Comparison of ENCODE assay signal across 11 mouse cellular contexts in genomic region chr16:19087914-19088313, GRCm38 (mm10).
A peak's percentile ranks its signal among the peaks of the same experiment; 100 is the strongest.
DNase-seq lines count a peak whose midpoint lies in the region; ATAC-seq and TF ChIP-seq lines count a peak whose summit lies in the region.
"Had no signal": no experiment of that assay in that cellular context is flagged by ENCODE, and none has a peak within 500 bp of the region (broad histone marks: within the 10 kb centered on the region; RNA-seq: fewer than 3 reads in every experiment).

No protein-coding gene starts in this region.

- no peak overlapping the region for H3K9ac ChIP-seq in embryonic facial prominence, embryonic 11.5 days (replicated peaks; ENCODE audit: low read length)
- H3K9ac ChIP-seq in limb, embryonic 14.5 days (ENCODE audit: low read depth, low read length, severe bottlenecking) = no peak overlapping the region
- H3K9ac ChIP-seq: neural tube, embryonic 13.5 days had no signal

- peak; percentile 0 for DNase-seq in embryonic facial prominence, embryonic 11.5 days (ENCODE audit: low spot score)
- DNase-seq in embryonic facial prominence, embryonic 10.5 days (ENCODE audit: low spot score) = no peak
- DNase-seq in limb, embryonic 14.5 days (ENCODE audit: low spot score) = peak; percentile 9
- no peak for DNase-seq in limb, embryonic 10.5 days (ENCODE audit: low spot score)
- DNase-seq in NIH3T3 (ENCODE audit: low read depth) = peak; percentile 25
- DNase-seq in mesoderm, embryonic 11.5 days (ENCODE audit: low read depth, low spot score) = peak; percentile 47
- no peak for DNase-seq in thymus, postnatal 10 days (ENCODE audit: low spot score in 2 of 2)
- DNase-seq in testis, postnatal 10 days (ENCODE audit: low spot score) = no peak

- no peak overlapping the region for H3K4me2 ChIP-seq in embryonic facial prominence, embryonic 11.5 days (ENCODE audit: low read depth, low read length)
- H3K4me2 ChIP-seq in limb, embryonic 14.5 days (replicated peaks; ENCODE audit: low read depth, low read length, severe bottlenecking) = no peak overlapping the region
- H3K4me2 ChIP-seq: neural tube, embryonic 13.5 days had no signal

- TF ChIP-seq POLR2A in limb, embryonic 14.5 days (IDR thresholded peaks at IDR 0.05; ENCODE audit: borderline replicate concordance, extremely low read depth, insufficient read depth, insufficient read length) = no peak

- H3K27me3 ChIP-seq in embryonic facial prominence, embryonic 11.5 days (ENCODE audit: control insufficient read depth, insufficient read depth, low read length) = no peaks in the 10 kb centered on the region
- H3K27me3 ChIP-seq in embryonic facial prominence, embryonic 10.5 days (replicated peaks; ENCODE audit: low read depth, poor library complexity, severe bottlenecking) = no peaks in the 10 kb centered on the region
- no peaks in the 10 kb centered on the region for H3K27me3 ChIP-seq in limb, embryonic 14.5 days (ENCODE audit: control insufficient read depth, insufficient read depth, low read length)
- H3K27me3 ChIP-seq in limb, embryonic 10.5 days (ENCODE audit: low read depth, poor library complexity, severe bottlenecking) = no peaks in the 10 kb centered on the region
- H3K27me3 ChIP-seq: neural tube, embryonic 13.5 days had no signal

- no peak overlapping the region for H3K4me3 ChIP-seq in embryonic facial prominence, embryonic 11.5 days (ENCODE audit: low read depth, low read length)
- H3K4me3 ChIP-seq in embryonic facial prominence, embryonic 10.5 days = no peak overlapping the region
- no peak overlapping the region for H3K4me3 ChIP-seq in limb, embryonic 14.5 days (replicated peaks; ENCODE audit: low read length)
- no peak overlapping the region for H3K4me3 ChIP-seq in limb, embryonic 10.5 days
- H3K4me3 ChIP-seq: heart, embryonic 10.5 days; neural tube, embryonic 13.5 days had no signal

- H3K27ac ChIP-seq in embryonic facial prominence, embryonic 11.5 days (replicated peaks; ENCODE audit: low read depth, low read length) = no peak overlapping the region
- H3K27ac ChIP-seq in embryonic facial prominence, embryonic 10.5 days (replicated peaks) = no peak overlapping the region
- H3K27ac ChIP-seq in limb, embryonic 14.5 days (replicated peaks; ENCODE audit: low read depth, low read length) = no peak overlapping the region
- no peak overlapping the region for H3K27ac ChIP-seq in limb, embryonic 10.5 days
- H3K27ac ChIP-seq: heart, embryonic 10.5 days; neural tube, embryonic 13.5 days had no signal

- no peak for ATAC-seq in embryonic facial prominence, embryonic 11.5 days (replicated peaks; ENCODE audit: insufficient number of reproducible peaks, low FRiP score, low TSS enrichment, low read depth)
- no peak for ATAC-seq in limb, embryonic 14.5 days (ENCODE audit: low FRiP score, low read depth)
- ATAC-seq: intestine, embryonic 16.5 days had no signal

- no peaks in the 10 kb centered on the region for H3K9me3 ChIP-seq in embryonic facial prominence, embryonic 11.5 days (replicated peaks; ENCODE audit: control insufficient read depth, low read length)
- H3K9me3 ChIP-seq in embryonic facial prominence, embryonic 10.5 days = no peaks in the 10 kb centered on the region
- H3K9me3 ChIP-seq in limb, embryonic 14.5 days (ENCODE audit: control insufficient read depth, low read length) = no peaks in the 10 kb centered on the region
- no peaks in the 10 kb centered on the region for H3K9me3 ChIP-seq in limb, embryonic 10.5 days (replicated peaks)
- H3K9me3 ChIP-seq: heart, embryonic 10.5 days; neural tube, embryonic 13.5 days had no signal

- no peaks in the 10 kb centered on the region for H3K4me1 ChIP-seq in embryonic facial prominence, embryonic 11.5 days (ENCODE audit: control insufficient read depth, insufficient read depth, low read length)
- no peaks in the 10 kb centered on the region for H3K4me1 ChIP-seq in embryonic facial prominence, embryonic 10.5 days
- H3K4me1 ChIP-seq in limb, embryonic 14.5 days (ENCODE audit: control insufficient read depth, insufficient read depth, low read length) = no peaks in the 10 kb centered on the region
- H3K4me1 ChIP-seq in limb, embryonic 10.5 days = no peaks in the 10 kb centered on the region
- H3K4me1 ChIP-seq: heart, embryonic 10.5 days; neural tube, embryonic 13.5 days had no signal

- 6% methylated on average over 1 of the region's 1 CpGs for WGBS in embryonic facial prominence, embryonic 11.5 days
- 11% methylated on average over 1 of the region's 1 CpGs for WGBS in embryonic facial prominence, embryonic 10.5 days
- WGBS in limb, embryonic 14.5 days = 7% methylated on average over 1 of the region's 1 CpGs
- 23% methylated on average over 1 of the region's 1 CpGs for WGBS in limb, embryonic 10.5 days

- no peaks in the 10 kb centered on the region for H3K36me3 ChIP-seq in embryonic facial prominence, embryonic 11.5 days (replicated peaks; ENCODE audit: control insufficient read depth, insufficient read depth, low read depth, low read length)
- no peaks in the 10 kb centered on the region for H3K36me3 ChIP-seq in embryonic facial prominence, embryonic 10.5 days (replicated peaks)
- H3K36me3 ChIP-seq in limb, embryonic 14.5 days (ENCODE audit: control insufficient read depth, insufficient read depth, low read length) = no peaks in the 10 kb centered on the region
- H3K36me3 ChIP-seq in limb, embryonic 10.5 days = no peaks in the 10 kb centered on the region
- H3K36me3 ChIP-seq: heart, embryonic 10.5 days; neural tube, embryonic 13.5 days had no signal

Comparison
In these comparisons a context has a peak if more than half of its experiments do, and no peak if none do; other contexts are left out.
1. DNase-seq: peak in embryonic facial prominence, embryonic 11.5 days (single experiment), limb, embryonic 14.5 days (single experiment), NIH3T3 (single experiment) and mesoderm, embryonic 11.5 days (single experiment); none in embryonic facial prominence, embryonic 10.5 days (single experiment), limb, embryonic 10.5 days (single experiment), thymus, postnatal 10 days (0 of 2) and testis, postnatal 10 days (single experiment).